Mouse (Mus musculus) brain, embryonic 14.5 days (tissue): Measurements from ENCODE around the gene 1700067P10Rik. TPM values are rescaled to one million over a fixed set of nuclear protein-coding genes. Genes with fewer than 3 reads are reported as not detected.

Experiments
- DNase-seq: peaks from one replicate; pipeline ENCODE4 v3.0.0-alpha.2; 2011; ENCODE audit warnings: low read depth
- CTCF ChIP-seq: fragments of 200-500 bp; IDR thresholded peaks from 2 replicates; pipeline ENCODE4 v1.5.1; 2012; ENCODE audit warnings: inconsistent platforms, mild to moderate bottlenecking, moderate library complexity, borderline replicate concordance; ENCODE audit not compliant: insufficient read depth, insufficient read length; ENCODE audit errors: extremely low read depth
- POLR2A ChIP-seq: fragments of 200-500 bp; IDR thresholded peaks from 2 replicates; pipeline ENCODE4 v1.6.1; 2012; ENCODE audit warnings: mild to moderate bottlenecking, inconsistent platforms, borderline replicate concordance; ENCODE audit not compliant: poor library complexity, insufficient read depth, insufficient read length, severe bottlenecking; ENCODE audit errors: extremely low read depth
- polyA plus RNA-seq: library from polyadenylated mRNA; depleted of rRNA; stranded (reverse); fragments of >200 nt; gene quantifications from 2 replicates; pipeline ENCODE4 v1.2.3, GENCODE M21; 2012; rRNA removed

1700067P10Rik gene
- not detected in 2 replicates for polyA plus RNA-seq

DNA sequence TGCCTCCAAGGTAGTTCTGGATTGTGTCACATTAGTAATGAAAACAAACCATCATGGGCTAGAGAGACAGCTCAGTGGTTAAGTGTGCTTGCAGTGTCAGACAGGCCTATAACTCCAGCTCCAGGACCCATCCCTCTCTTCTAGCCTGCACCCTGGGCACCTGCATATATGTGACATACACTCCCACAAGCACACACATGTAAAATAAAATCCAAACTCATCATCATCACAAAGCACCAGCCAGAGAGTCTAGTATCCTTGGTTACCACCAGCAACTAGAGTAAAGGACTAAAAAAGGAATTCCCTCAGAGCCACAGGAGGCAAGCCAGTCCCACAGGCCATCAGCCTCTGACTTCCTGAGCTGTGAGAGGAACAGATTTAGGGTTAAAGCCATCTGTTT lies at the start of gene 1700067P10Rik:
TSS of gene 1700067P10Rik (plus strand) at position 301 of the 400 bp plus-strand sequence.
- TF ChIP-seq POLR2A (no peak), CTCF (no peak)
- no peak for DNase-seq

DNA sequence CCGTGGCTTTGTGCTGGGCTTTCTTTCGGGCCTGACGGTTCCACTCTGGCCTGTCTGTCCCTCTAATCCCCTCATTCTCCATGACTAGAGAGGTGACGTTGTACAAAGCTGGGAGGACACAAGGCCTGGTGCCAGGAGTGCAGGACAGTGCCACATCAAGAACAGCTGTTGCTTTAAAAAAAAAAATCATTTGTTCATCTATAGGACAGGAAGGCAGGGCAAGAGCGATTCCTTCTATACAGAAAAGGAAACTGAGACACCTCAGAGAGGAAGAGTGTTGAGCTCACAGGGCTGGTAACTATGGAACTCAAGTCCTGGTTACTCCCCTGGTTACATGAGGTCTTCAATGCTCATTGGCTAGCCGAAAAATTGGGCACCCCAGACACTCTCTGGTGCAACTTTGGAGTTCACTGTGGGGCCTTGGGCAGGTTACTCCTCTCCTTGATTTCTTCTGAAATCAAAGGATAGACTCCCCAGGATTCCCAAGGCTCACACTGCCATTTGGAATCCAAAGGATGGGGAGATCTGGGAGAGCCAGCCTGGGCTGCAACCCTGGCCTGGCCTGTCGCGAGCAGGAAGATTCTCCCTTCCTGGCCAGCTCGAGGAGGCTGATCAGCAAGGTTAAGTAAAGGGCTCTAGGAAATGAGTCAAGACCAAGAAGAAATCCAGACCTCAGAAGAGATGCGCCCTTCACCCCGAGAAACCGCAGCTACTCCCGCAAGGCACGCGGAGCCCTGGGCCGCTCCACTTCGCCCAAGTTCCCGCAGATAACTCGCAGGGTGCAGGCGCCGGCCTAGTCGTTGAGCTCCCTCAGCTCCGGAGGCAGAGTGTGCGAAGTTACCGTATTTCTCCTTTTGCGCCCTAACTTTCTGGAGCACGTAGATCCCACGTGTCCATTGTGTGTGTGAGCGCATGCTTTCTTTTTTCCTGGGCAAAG lies 47.5 kb upstream of the 1700067P10Rik start:
- DNase-seq = peak; percentile 93
- no peak for TF ChIP-seq CTCF
- no peak for TF ChIP-seq POLR2A

DNA sequence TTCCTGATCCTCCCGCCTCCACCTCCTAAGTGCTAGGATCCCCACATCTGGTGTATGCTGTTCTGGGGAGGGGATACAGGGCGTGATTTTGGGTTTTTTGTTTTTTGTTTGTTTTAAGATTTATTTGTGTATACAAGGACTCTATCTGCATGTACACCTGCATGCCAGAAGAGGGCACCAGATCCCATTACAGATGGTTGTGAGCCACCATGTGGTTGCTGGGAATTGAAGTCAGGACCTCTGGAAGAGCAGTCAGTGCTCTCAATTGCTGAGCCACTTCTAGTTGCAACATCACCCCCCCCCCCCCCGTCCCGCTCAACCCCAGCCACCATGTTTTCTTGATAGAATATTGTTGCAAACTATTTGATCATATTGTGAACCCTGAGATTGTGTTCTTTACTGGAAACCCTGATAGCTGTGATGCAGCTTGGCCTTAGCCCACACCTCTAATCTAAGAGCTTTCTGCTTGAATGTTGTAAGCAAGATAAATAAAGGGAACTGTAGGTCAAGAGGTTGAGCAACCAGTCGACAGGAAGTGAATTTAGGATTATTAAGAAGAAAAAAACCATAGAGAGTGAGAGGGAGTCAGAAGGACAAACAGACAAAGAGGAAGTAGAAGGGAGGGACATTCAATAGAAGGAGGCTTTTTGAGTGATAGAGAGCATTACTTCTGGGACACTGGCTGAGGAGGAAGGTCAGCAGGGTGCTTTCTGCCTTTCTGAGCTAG lies 45.8 kb upstream of the 1700067P10Rik start:
- TF ChIP-seq POLR2A = no peak
- TF ChIP-seq CTCF = no peak
- DNase-seq = no peak

DNA sequence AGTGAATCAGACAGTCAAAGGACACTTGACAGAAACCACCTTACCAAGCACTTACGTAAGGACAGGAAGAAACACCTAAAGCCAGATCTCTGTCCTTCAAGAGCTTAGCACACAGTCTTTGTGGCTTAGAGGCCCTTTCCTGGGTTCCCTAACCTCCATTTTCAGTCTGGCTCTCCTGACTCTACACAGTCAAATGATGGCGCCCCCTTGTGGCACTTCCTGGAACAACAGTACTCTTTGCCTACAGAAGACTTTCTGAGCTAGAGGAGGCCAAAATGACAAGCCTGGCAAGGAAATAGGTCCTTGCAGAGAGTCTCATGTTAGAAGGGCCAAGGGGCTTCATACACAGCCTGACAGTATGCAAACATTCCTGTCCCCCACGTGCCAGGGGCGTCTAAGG lies 43.5 kb upstream of the 1700067P10Rik start:
- peak; percentile 70; the same call in 1 of the 2 replicates for TF ChIP-seq CTCF
- no peak for TF ChIP-seq POLR2A
- DNase-seq = peak; percentile 67

DNA sequence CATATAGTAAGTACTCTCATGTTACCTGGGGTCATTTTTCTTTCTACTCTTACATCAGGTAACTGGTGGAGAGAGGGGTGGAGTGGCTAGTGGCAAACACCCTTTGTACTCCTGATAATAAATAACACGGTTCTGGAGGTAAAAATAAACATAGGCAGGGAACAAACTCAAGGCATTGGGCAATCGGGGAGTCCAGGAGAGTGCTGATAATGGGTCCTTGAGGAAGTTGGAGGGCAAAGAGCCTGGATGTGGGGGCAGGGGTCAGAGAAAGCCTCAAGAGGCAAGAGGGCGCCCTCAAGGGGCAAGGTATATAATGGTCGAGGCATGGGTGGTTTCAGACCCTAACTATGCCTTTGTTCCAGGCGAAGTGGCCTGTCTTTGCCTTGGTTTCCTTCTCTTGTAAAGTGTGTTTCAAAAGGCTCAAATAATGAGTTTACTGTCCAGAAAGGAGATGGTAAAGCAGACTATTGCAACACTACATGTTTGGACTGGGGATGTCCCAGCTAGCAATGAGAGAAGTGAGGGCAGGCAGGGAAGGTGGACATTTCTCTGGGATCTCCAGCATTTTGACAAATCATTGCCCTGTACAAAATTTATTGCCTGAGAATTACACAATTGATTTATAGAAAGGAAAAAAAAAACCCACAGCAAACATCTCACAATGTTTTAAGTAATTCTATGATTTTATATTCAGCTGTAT lies 37.3 kb upstream of the 1700067P10Rik start:
- no peak for DNase-seq

GRCm38 (mm10) chr17:48052338-48053067 lies 36.6 kb upstream of the 1700067P10Rik start:
- no peak for TF ChIP-seq POLR2A
- no peak for TF ChIP-seq CTCF
- DNase-seq = peak; percentile 73

More for the DNA sequence above, 37.3 kb upstream of the 1700067P10Rik start:
- no peak for TF ChIP-seq POLR2A
- TF ChIP-seq CTCF = no peak

GRCm38 (mm10) chr17:48053646-48054045 lies 35.5 kb upstream of the 1700067P10Rik start:
- no peak for TF ChIP-seq POLR2A
- no peak for TF ChIP-seq CTCF
- no peak for DNase-seq

DNA sequence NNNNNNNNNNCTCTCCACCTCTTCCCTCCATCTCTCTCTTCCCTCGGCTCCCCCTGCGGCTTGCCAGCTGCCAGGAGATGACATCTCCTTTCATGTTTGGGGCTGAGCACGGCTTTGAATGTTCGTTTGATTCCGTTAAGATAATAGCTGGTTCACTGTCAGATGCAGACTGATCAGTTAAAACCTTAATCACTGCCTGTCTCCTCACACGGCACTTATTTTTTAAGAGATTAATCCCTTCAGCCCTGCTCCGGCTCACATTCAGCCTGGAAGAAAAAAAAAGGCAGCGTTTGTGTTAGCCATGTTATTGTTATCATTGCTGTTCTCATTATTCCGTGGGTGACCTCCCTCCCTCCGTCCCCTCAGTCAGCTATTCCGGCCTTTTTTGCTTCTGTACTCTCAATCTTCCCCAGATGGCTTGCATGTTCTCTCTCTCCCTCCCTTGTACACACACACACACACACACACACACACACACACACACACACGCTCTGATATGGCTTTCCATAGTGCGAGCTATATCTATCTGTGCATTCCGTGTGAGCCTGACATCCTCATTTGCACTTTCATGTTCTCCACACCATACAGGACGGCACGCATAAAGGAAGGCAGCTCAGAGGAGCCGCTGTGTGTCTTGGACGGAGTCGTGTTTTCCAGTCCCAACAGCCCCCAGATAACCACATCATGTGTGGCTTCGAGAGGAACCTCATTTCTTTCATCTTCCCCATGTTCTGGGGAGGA lies 33.9 kb upstream of the 1700067P10Rik start:
- peak; percentile 85 for DNase-seq
- TF ChIP-seq POLR2A (no peak), CTCF (no peak)

DNA sequence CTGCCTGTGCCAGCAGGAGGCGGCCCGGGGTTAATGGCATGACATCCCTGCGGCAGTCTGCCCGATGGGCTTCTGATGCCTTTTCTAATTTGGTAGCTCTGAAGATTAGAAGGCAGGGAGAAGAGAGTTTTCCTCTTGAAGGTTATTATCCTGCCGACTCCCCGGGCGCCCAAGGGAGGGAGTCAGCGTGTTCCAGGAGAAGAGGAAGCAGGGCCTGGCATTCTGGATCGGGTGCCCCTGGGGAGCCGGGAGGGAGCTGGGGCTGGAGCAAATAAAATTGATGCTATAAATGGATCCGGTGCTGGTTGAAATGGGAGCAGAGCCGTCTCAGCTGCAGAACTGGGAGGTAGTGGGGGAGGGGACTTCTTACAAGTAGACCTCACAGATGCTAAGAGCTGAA lies 31.7 kb upstream of the 1700067P10Rik start:
- TF ChIP-seq CTCF = no peak
- TF ChIP-seq POLR2A = no peak
- peak; percentile 61 for DNase-seq

- TF ChIP-seq POLR2A (no peak), CTCF (no peak)
- peak; percentile 57 for DNase-seq
These were observed 24.8 kb upstream of the 1700067P10Rik start for GRCm38 (mm10) chr17:48064196-48064843.
